Mouse (Mus musculus) brain, adult 2 months (tissue): ENCODE data around the gene Fas.

Experiments
- DNase-seq: peaks from one replicate; pipeline ENCODE4 v3.0.0; 2011; ENCODE audit warnings: low read depth, low spot score

The Fas gene

DNA sequence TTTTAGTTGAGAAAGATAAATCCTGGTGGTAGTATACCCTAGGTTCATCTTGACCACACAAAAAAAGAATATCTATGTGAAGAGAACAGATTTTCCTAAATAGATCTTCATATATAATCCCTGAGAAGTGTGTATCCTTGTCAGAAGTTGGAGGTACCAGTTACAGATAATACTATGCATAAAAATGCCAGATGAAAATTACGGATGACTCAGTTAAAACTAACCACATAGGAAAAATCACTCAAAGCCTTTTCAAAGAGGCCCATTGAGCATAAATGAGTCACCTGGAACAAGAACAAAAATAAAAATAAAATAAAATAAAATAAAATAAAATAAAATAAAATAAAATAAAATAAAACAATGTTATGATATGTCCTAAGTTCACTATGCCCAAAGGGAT is 72.2 kb downstream of the Fas start:
- no peak for DNase-seq

DNA sequence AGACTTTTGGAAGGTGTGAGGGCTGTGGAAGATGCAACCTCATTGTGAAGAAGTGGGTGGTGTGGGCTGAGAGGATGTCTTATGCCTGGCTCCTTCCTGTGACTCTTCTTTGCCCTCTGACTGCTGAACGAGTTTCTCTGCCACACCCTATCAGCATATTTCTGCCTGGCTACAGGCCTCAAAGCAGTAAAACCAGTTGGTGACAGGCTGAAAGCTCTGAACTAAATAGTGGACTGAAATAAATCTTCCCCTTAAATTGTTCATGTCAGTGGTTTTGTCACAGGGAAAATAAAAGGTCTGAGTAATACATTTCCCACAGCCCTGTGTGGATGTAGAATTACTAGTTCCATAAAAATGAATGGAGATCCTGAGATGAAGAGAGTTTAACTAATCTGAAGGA is 79.1 kb downstream of the Fas start:
- DNase-seq: no peak

DNA sequence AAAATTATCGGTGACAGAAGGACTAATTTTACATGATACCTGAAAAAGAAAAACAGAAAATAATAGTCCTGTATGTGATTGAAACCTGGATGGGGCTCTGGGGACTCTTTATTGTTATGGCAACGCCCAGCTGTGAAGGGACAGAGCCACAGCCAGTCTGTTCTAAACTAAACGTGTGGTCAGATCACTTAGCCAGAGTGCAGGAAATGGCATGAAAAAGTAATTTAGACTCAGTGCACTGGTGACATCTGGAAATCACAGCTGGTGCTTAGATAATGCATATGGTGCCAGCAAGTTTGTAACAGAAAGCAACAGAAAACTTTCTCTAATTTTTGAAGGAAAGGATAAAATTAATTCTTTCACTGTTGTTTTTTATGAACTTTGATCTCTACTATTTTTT is 79.9 kb downstream of the Fas start:
- no peak for DNase-seq
